Mouse (Mus musculus) midbrain, embryonic 12.5 days (tissue): ENCODE measurements around the gene Fam71a. TPM values are rescaled to one million over a fixed set of nuclear protein-coding genes. Genes with fewer than 3 reads are reported as not detected.

Source experiments
- polyA plus RNA-seq: library from polyadenylated mRNA; unstranded; fragments of >200 nt; fragmentation: Nextera tagmentation; extraction: Ambion mirVana; gene quantifications from 2 replicates; pipeline ENCODE4 v1.2.1, GENCODE M21; 2016

Gene Fam71a
- polyA plus RNA-seq, 1 experiment from 2014 or later, result not detected

Other genes starting within 250 kb of the Fam71a start
- gene Angel2, start 239.7 kb downstream of the Fam71a start, polyA plus RNA-seq, result 69.0 and 73.1 TPM in 2 replicates
- gene Vash2, start 185.5 kb downstream of the Fam71a start, polyA plus RNA-seq, result 64.2 and 67.2 TPM in 2 replicates
- gene Flvcr1, start 138.7 kb downstream of the Fam71a start, polyA plus RNA-seq, result 9.7 and 11.1 TPM in 2 replicates
- not detected in 2 replicates for gene Spata45, start 128.2 kb downstream of the Fam71a start, polyA plus RNA-seq
- 13.9 and 15.8 TPM in 2 replicates for gene Tatdn3, start 101.9 kb downstream of the Fam71a start, polyA plus RNA-seq
- gene Nsl1, start 101.8 kb downstream of the Fam71a start, polyA plus RNA-seq, result 21.8 and 21.9 TPM in 2 replicates
- 2.1 and 3.6 TPM in 2 replicates for gene Batf3, start 67.0 kb downstream of the Fam71a start, polyA plus RNA-seq
- 1.5 and 2.1 TPM in 2 replicates for gene Atf3, start 53.2 kb upstream of the Fam71a start, polyA plus RNA-seq
- gene Nenf, start 153.4 kb upstream of the Fam71a start, polyA plus RNA-seq, result 77.4 and 77.6 TPM in 2 replicates
- gene Tmem206, start 161.1 kb upstream of the Fam71a start, polyA plus RNA-seq, result 39.3 and 39.6 TPM in 2 replicates
- 11.3 and 12.3 TPM in 2 replicates for gene Ppp2r5a, start 238.5 kb upstream of the Fam71a start, polyA plus RNA-seq